Mouse (Mus musculus): ENCODE measurements around the gene Mlph.

- TF ChIP-seq CTCF (IDR thresholded peaks at IDR 0.05; ENCODE audit: extremely low read depth, insufficient read depth, low read length), result no peak
- no peak for TF ChIP-seq POLR2A (IDR thresholded peaks at IDR 0.05; ENCODE audit: extremely low read depth, insufficient read depth, low read length)
Observed at GRCm38 (mm10) chr1:90913231-90913630, 1.7 kb upstream of the Mlph start.
